Mouse (Mus musculus) embryonic fibroblast, embryonic 13.5 days (primary cell): ENCODE measurements around the gene Dnase1.

Experiments used
- CTCF ChIP-seq: IDR thresholded peaks from 2 replicates; pipeline ENCODE4 v1.5.1; 2011; ENCODE audit warnings: mild to moderate bottlenecking, control low read depth, low read length, moderate library complexity, borderline replicate concordance; ENCODE audit not compliant: insufficient read depth
- POLR2A ChIP-seq: IDR thresholded peaks from 2 replicates; pipeline ENCODE4 v1.6.1; 2011; ENCODE audit warnings: low read depth, mild to moderate bottlenecking, control low read depth, low read length, moderate library complexity

DNA sequence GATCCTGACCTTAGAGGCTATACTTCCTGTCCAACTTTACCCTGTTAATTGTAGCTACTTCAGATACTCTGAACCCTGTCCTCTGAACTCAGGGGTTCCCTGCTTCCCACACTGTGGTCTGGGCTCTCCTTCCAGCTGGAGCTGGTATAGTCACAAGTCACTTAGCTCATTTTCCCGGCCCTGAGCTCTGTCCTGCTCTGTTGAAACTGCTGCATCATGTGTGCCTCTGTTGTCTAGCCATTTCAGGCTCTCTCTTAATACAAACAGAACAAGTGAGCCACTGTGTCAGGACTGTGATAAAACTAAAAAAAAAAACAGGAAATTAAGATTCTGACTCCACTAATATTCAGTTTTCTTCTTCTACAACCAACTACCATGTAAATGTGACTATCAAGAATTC lies 10.1 kb upstream of the Dnase1 start:
- TF ChIP-seq CTCF (no peak), POLR2A (no peak)
